In genomic region chr14:60790103-60790502, GRCm38 (mm10) we compare ENCODE assay signal across 8 mouse cellular contexts. TPM values are rescaled to one million over a fixed set of nuclear protein-coding genes. Genes with fewer than 3 reads are reported as not detected.
DNase-seq lines count a peak whose midpoint lies in the region; ATAC-seq and TF ChIP-seq lines count a peak whose summit lies in the region.

No protein-coding gene starts in this region.

- H3K9me3 ChIP-seq in G1E (replicated peaks): no peaks in the 10 kb centered on the region
- H3K9me3 ChIP-seq in heart, embryonic 12.5 days (replicated peaks): no peaks in the 10 kb centered on the region

- H3K9ac ChIP-seq in heart, embryonic 12.5 days: no peak overlapping the region

- no peaks in the 10 kb centered on the region for H3K27me3 ChIP-seq in G1E (ENCODE audit: insufficient read depth, low read length)
- no peaks in the 10 kb centered on the region for H3K27me3 ChIP-seq in heart, embryonic 12.5 days (replicated peaks)

- peak; percentile 85 for TF ChIP-seq CTCF in layer of hippocampus, adult 2 months (conservative IDR thresholded peaks at IDR 0.05)
- peak; percentile 40 for TF ChIP-seq CTCF in G1E (IDR thresholded peaks at IDR 0.05; ENCODE audit: low read depth, low read length)

- H3K4me1 ChIP-seq in G1E (ENCODE audit: insufficient read depth, low read depth, low read length): peaks cover 6% of the 10 kb centered on the region
- H3K4me1 ChIP-seq in heart, embryonic 12.5 days (replicated peaks): peaks cover 2% of the 10 kb centered on the region

- DNase-seq in layer of hippocampus, adult 2 months (ENCODE audit: low spot score in 2 of 2): peak in 1 of 2 experiments; percentile 77
- DNase-seq in layer of hippocampus, adult 9-10 months (ENCODE audit: low spot score): no peak
- DNase-seq in G1E (ENCODE audit: low spot score): peak; percentile 55
- DNase-seq in cerebellum, adult 18-20 months: peak; percentile 66 to 71
- DNase-seq in kidney, postnatal 25 days: peak; percentile 49 to 79
- DNase-seq in mesoderm, embryonic 11.5 days (ENCODE audit: low read depth, low spot score): peak; percentile 62
- DNase-seq in thymus, postnatal 0 days (ENCODE audit: low spot score): peak; percentile 60

- H3K36me3 ChIP-seq in G1E (replicated peaks): peaks cover 62% of the 10 kb centered on the region
- peaks cover 32% of the 10 kb centered on the region for H3K36me3 ChIP-seq in heart, embryonic 12.5 days

- no peak overlapping the region for H3K4me3 ChIP-seq in layer of hippocampus, adult 2 months
- no peak overlapping the region for H3K4me3 ChIP-seq in G1E (ENCODE audit: low read depth, low read length)
- H3K4me3 ChIP-seq in heart, embryonic 12.5 days: no peak overlapping the region

- peak; percentile 45; the same call in 1 of the 2 replicates for ATAC-seq in G1E (ENCODE audit: extremely low read depth, insufficient number of reproducible peaks, low FRiP score, poor library complexity, severe bottlenecking)
- ATAC-seq in heart, embryonic 12.5 days (ENCODE audit: insufficient number of reproducible peaks, low FRiP score): 0 out of 2 replicates have a peak, but pooled peaks have one; percentile 25

- 38% methylated on average over 3 of the region's 3 CpGs for WGBS in heart, embryonic 12.5 days

- no peak overlapping the region for H3K4me2 ChIP-seq in heart, embryonic 12.5 days

- H3K27ac ChIP-seq in layer of hippocampus, adult 2 months: no peak overlapping the region
- no peak overlapping the region for H3K27ac ChIP-seq in heart, embryonic 12.5 days (ENCODE audit: poor library complexity, severe bottlenecking)

RNA-seq across cellular contexts. Expression of gene Mipep, which starts 5.7 kb away (rescaled TPM):
- total RNA-seq in layer of hippocampus, adult 2 months (2021): 10 to 100 TPM; 31.1 to 33.9 TPM
- 14.3 and 17.7 TPM in 2 replicates for total RNA-seq in G1E (2014; fragmentation: Nextera tagmentation)
- total RNA-seq in G1E (2017): 17.3 and 19.3 TPM in 2 replicates
- 13.7 and 18.7 TPM in 2 replicates for polyA plus RNA-seq in G1E (2012)
- 29.5 and 31.4 TPM in 2 replicates for polyA plus RNA-seq in heart, embryonic 12.5 days (2016; fragmentation: Nextera tagmentation; extraction: Ambion mirVana)
- 13.9 and 15.5 TPM in 2 replicates for polyA plus RNA-seq in thymus, postnatal 0 days (2015; fragmentation: Nextera tagmentation; extraction: Ambion mirVana)

RNA-seq across cellular contexts. Expression of gene C1qtnf9, which starts 22.2 kb away (rescaled TPM):
- under 1 TPM; 0.29 to 0.44 TPM for total RNA-seq in layer of hippocampus, adult 2 months (2021)
- total RNA-seq in G1E (2014; fragmentation: Nextera tagmentation) (not detected in 2 replicates), G1E (2017) (0.12 and 0.16 TPM in 2 replicates)
- polyA plus RNA-seq in G1E (2012): not detected in 2 replicates
- 0.20 TPM in 1 of 2 replicates, not detected in the other for polyA plus RNA-seq in heart, embryonic 12.5 days (2016; fragmentation: Nextera tagmentation; extraction: Ambion mirVana)
- 3.0 and 4.0 TPM in 2 replicates for polyA plus RNA-seq in thymus, postnatal 0 days (2015; fragmentation: Nextera tagmentation; extraction: Ambion mirVana)
